Mouse (Mus musculus) telencephalon, adult 2 months (tissue): Measurements from ENCODE around the gene Med22.

Source experiments
- DNase-seq: peaks from one replicate; pipeline ENCODE4 v3.0.0-alpha.2; 2011; ENCODE audit warnings: low read depth, low spot score

Gene Med22

DNA sequence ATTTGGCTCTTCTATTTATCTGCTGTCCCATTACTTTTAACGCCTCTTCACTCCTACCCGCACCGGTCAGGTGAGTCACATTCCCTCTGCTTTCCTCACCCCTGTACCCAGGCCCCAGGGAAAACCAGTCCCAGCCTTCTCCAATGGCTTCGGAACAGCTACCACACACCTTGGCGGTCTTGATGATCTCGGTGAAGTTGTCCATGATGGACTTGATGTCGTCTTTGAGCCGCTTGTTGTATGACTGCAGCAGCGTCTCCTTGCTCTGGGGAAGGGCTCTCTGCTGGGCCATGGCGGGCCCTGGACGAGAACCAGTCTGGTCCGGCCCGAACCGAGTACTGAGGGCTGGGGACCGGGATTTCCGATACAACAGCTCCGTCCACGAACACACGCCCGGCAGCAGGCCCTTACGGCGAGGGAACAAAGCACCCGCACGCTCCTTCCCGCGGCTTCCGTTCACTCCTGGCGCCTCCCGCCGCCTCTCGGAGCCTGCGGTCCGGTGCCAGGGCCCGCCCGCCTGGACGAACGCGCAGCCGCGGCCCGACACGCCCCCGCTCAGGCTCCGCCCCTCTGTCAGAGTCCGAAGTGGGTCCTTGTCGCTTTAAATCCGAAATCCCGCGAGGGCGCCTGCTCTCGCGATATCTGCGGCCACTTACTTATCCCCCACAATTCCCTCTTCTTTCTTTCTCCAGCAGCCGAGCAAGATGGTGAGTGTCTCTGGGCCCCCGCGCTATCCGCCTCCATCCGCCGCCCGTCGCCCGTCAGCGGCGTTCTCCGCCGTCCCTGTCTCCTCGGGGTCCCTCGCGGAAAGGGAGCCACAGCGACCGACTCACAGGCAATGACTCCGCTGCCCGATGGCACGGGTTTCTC lies at the start of gene Med22, which contains the start of gene Rpl7a:
Med22 (minus strand) TSS at position 554 of the 870 bp plus-strand sequence.
Rpl7a (plus strand) TSS at position 641 of the 870 bp plus-strand sequence.
- peak; percentile 97 for DNase-seq

DNA sequence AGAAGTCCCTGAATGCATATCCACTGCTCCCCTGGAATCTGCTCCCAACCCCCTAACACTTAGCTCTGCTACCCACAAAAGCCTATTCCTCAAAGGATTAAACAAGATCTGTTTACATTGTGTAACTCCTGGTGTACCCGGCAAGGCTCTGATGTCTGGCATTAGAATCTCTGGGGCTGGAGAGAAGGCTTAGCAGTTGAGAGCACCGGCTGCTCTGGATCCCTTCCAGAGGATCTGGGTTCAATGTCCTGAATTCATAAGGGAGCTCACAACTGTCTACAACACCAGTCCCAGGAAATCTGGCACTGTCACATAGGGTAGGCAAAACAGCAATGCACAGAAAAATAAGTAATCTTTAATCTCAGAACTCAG lies 47.0 kb upstream of the Med22 start:
- no peak for DNase-seq

DNA sequence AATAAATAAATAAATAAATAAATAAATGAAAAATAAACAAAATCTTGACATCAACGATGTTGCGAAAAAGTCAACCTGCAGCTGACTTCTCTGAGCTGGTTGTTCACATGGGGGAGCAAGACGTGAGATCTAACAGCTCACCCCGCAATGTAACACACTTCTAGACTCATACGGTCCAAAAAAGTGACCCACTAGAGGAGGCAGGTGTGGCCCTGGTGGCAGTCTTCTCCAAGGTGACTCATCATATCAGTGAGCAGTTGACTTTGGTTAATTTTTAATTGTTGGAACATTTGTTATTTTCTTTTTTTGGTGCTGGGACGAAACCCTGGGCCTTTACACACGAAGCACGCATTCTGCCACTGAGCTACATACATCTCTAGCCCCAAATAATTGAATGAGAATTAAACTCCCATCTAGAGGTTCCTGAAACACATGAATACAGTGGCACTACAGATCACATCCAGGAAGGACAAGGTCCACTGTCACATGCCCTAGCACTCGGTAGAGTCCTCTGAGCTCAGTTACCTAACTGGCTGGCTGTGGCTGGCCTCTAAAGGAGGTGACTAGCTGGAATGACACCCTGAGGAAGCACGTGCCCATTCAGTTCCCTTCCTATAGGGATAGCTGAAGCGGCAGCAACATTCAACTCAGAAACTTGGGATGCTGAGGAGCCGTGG lies 46.5 kb upstream of the Med22 start:
- no peak for DNase-seq

DNA sequence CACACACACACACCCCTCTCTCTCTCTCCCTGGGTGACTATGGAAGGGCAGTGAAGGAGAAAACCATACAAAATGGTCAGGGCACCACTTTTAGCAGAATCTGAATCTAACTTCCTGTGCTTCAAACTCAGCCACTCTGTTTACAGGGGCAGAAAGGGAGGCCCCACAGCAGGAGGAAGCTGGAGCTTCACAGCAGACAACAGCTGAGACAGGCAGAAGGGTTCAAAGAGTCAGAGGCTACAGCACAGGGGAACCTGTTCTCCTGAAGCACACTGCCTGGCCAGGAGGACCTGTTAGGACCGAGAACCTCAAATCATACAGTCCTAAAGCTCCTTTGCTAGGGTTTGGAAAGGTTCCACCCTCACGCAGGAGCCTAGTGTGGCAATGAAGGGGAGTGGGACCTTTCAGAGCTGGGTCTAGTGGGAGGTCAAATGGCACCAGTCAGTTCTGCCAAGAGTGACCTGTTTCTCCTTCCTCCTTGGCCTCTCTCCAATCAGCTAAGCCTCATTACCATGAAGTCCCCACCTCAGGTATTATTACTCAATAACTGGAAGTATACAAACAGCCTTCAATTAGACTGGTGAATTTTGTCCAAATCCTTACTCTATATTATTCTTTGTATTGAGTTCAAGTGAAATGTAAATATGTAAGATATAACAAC lies 44.4 kb upstream of the Med22 start:
- no peak for DNase-seq

GRCm38 (mm10) chr2:26952866-26953265 lies 42.4 kb upstream of the Med22 start:
- DNase-seq = no peak

DNA sequence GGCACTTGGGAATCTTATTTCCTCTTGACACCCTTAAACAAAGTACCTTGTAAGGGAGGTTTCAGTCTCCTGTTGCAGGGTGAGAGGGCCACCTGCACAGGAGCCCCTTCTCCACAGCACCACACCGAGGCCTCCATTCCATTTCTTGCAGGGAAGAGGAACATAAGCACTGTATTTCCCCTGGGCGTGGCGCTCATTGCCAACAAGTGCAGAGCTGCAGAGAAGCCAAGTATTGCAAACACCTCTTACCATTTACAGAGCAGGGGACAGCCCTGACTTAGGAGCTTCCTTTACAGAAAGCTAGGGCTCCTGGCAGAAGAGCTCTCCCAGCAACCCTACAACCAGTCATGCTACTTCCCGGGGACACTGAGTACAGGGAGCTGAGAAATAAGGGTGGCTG lies 41.7 kb upstream of the Med22 start:
- no peak for DNase-seq

DNA sequence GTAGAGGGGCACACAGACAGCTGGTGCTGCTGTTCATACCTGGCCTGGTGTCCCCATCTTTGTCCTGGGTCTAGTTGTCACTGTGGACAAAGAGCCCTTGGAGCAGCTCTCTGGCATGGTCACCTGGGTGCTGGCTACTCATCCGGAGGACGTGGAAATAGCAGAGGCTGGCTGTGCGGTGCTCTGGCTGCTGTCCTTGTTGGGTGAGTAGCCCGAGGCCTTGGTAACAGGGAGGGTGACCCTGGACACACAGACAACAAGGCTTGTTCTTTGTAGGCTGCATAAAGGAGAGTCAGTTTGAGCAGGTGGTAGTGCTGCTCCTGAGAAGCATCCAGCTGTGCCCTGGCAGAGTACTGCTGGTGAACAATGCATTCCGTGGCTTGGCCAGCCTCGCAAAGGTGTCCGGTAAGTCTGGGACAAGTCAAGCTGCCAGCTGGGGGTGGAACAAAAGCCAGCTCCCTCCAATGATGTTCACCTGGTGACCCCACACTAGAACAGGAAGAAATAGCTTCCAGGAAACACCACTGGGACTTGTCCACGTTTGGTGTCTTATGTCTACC lies 40.9 kb upstream of the Med22 start:
- no peak for DNase-seq

DNA sequence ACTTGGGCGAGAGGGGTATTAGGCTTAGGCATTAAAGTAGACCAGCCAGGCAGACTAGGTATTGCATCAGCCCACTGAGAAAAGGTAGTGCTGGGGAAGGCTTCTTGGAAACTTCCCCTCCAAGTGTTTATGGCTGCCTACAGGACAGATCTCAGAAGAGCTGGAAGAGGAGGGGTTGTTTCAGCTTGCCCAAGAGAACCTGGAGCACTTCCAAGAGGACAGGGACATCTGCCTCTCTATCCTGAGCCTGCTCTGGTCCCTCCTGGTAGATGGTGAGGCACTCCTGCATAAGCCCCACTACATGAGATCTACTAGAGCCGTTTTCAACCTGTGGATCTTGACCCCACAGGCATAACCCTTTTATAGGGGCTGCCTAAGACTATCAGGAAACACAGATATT lies 39.9 kb upstream of the Med22 start:
- no peak for DNase-seq

- DNase-seq = no peak
Measured at GRCm38 (mm10) chr2:26943253-26943652, 32.8 kb upstream of the Med22 start.

GRCm38 (mm10) chr2:26941539-26941938 lies 31.1 kb upstream of the Med22 start:
- no peak for DNase-seq

DNA sequence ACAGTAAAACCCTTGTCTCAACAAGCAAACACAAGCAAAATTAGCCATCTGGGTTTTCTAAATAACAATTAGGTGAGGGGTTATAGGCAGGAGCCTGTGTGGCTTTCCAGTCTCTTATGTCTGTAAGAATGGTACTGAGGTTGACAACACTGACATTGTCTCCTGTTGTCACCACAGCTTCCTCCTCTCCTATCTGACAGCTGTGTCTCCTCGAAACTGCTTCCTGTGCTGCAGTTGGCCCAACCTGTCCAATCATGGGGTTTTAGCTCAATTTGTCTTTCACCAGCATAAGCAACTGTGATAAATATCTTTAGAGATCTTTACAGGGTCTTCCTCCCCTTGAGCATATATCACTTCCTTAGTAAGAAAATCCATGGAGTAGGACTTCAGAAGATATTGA lies 25.9 kb upstream of the Med22 start:
- DNase-seq = no peak

GRCm38 (mm10) chr2:26935286-26935685 lies 24.8 kb upstream of the Med22 start:
- no peak for DNase-seq

- peak; percentile 75 for DNase-seq
Measured at GRCm38 (mm10) chr2:26933304-26934055, 23.0 kb upstream of the Med22 start, which contains the start of the genes Surf4 and Stkld1. Gene Surf4, minus strand, starts transcription at chr2:26933928. Gene Stkld1, plus strand, starts transcription at chr2:26934047.

DNA sequence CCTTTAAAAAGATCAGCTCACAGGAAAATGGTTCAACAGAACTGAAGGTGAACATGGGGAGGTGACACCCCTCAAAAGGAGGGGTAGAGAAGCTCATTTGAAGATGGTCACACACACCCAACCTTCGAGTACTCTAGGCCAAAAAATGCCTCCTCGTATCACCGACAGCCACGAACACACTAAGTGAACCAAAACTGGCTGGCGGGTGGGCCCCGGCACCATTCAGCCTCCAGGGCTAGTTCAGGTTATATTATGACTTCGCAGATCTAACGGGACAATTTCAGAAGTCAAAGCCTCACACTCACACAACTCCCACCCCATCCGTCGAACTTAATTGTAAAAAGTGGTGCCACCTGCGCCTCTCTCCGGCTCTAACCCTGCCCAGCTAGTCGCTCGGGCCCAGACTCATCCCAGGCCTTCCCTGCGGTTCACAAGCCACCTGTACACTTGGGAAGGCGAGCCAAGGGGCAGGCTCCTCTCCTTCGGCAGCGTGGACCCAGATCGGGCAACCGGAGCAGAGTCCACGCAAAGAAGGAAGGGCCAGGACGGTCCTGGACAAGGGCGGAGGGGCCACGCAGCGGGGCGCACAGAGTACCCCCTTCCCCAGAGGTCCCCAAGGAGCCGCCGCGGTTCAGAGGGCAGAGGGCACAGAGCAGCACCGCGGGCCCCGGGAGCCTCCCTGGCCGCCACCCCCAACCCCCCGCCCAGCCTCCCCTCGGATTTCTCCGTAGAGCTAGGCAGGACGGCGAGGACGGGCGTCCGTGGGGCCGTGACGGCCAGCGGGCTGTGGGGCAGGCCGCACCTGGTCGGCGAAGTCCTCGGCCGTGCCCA lies 22.2 kb upstream of the Med22 start:
- no peak for DNase-seq

GRCm38 (mm10) chr2:26930390-26930789 lies 19.9 kb upstream of the Med22 start:
- peak; percentile 67 for DNase-seq

GRCm38 (mm10) chr2:26927745-26928476 lies 17.4 kb upstream of the Med22 start:
- no peak for DNase-seq

DNA sequence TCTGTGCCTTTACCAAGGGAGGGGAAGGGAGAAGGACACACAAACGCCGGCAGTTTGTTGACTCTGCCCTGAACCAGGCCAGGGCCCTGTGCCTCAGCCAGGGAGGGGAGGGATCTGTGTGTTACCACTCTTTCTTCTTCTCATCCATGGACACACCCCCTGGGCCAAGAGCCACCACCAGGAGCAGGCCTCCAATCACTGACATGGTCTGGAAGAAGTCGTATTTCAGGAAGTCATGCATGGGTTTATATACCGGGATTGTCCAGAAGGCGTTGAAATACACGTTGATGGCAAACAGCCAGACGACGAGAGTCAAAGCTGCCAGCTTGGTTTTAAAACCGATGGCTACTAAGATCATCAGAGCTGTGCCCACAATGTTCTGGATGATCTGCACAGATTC lies 11.3 kb upstream of the Med22 start:
- DNase-seq = no peak

GRCm38 (mm10) chr2:26920190-26920855 lies 9.8 kb upstream of the Med22 start:
- no peak for DNase-seq

DNA sequence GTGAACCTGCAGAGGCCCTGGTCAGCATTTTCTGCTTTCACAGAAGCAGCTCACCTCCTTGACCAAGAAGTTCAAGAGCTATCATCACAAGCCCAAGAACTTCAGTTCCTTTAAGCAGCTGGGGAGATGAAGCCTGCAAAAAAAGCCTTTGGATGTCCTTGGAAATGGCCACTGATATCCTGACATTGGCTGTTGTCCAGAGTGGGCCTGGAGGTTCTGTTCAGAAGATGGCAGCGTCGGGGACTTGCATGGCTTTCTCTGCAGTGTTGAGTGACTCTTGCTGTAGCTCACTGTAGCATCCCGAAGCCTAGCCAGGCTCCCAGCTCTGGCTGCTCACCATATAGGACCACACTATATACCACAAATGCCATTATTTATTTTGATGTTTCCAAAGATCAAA lies 9.2 kb upstream of the Med22 start:
- DNase-seq = no peak
